In genomic region chr2:32537941-32538340, GRCm38 (mm10) we compare ENCODE assay signal across 9 mouse cellular contexts. TPM values are rescaled to one million over a fixed set of nuclear protein-coding genes. Genes with fewer than 3 reads are reported as not detected.
A peak's percentile ranks its signal among the peaks of the same experiment; 100 is the strongest.
DNase-seq lines count a peak whose midpoint lies in the region; ATAC-seq and TF ChIP-seq lines count a peak whose summit lies in the region.
"Had no signal": no experiment of that assay in that cellular context is flagged by ENCODE, and none has a peak within 500 bp of the region (broad histone marks: within the 10 kb centered on the region; RNA-seq: fewer than 3 reads in every experiment).

No protein-coding gene starts in this region.

- H3K4me2 ChIP-seq in lung, embryonic 16.5 days (ENCODE audit: low read depth, low read length), result peak overlapping the region; percentile 87
- H3K4me2 ChIP-seq in heart, embryonic 12.5 days, result peak overlapping the region; percentile 90
- H3K4me2 ChIP-seq in kidney, postnatal 0 days (ENCODE audit: low read length), result peak overlapping the region; percentile 86
- peak overlapping the region; percentile 74 for H3K4me2 ChIP-seq in neural tube, embryonic 15.5 days

- no peaks in the 10 kb centered on the region for H3K36me3 ChIP-seq in lung, embryonic 16.5 days (ENCODE audit: control insufficient read depth, insufficient read depth, low read length)
- no peaks in the 10 kb centered on the region for H3K36me3 ChIP-seq in heart, embryonic 12.5 days
- H3K36me3 ChIP-seq in kidney, postnatal 0 days (ENCODE audit: insufficient read depth, low read length), result 0 out of 2 replicates have a peak, but pooled peaks cover 2% of the 10 kb centered on the region
- H3K36me3 ChIP-seq in neural tube, embryonic 15.5 days, result no peaks in the 10 kb centered on the region

- H3K27ac ChIP-seq in lung, embryonic 16.5 days (ENCODE audit: low read length), result peak overlapping the region; percentile 98
- peak overlapping the region; percentile 86 for H3K27ac ChIP-seq in heart, embryonic 12.5 days (ENCODE audit: poor library complexity, severe bottlenecking)
- peak overlapping the region; percentile 98; the same call in 1 of the 2 replicates for H3K27ac ChIP-seq in kidney, postnatal 0 days
- no peak overlapping the region for H3K27ac ChIP-seq in neural tube, embryonic 15.5 days (replicated peaks)

- intact Hi-C loops in left cerebral cortex, postnatal 4 days (cut with DNase I), result no loop called here

- TF ChIP-seq CTCF in kidney, postnatal 0 days (IDR thresholded peaks at IDR 0.05; ENCODE audit: low read depth), result no peak

- no peaks in the 10 kb centered on the region for H3K27me3 ChIP-seq in lung, embryonic 16.5 days (ENCODE audit: control insufficient read depth, insufficient read depth, low read depth, low read length)
- H3K27me3 ChIP-seq in heart, embryonic 12.5 days (replicated peaks), result no peaks in the 10 kb centered on the region
- no peaks in the 10 kb centered on the region for H3K27me3 ChIP-seq in kidney, postnatal 0 days (ENCODE audit: insufficient read depth, low read length)
- H3K27me3 ChIP-seq in neural tube, embryonic 15.5 days (replicated peaks), result no peaks in the 10 kb centered on the region

- WGBS in lung, embryonic 16.5 days, result 41% methylated on average over 5 of the region's 5 CpGs
- WGBS in heart, embryonic 12.5 days, result 84% methylated on average over 5 of the region's 5 CpGs
- WGBS in kidney, postnatal 0 days, result 67% methylated on average over 5 of the region's 5 CpGs
- 73% methylated on average over 5 of the region's 5 CpGs for WGBS in neural tube, embryonic 15.5 days

- H3K4me1 ChIP-seq in lung, embryonic 16.5 days (replicated peaks; ENCODE audit: control insufficient read depth, insufficient read depth, low read length), result peaks cover 69% of the 10 kb centered on the region
- peaks cover 62% of the 10 kb centered on the region for H3K4me1 ChIP-seq in heart, embryonic 12.5 days (replicated peaks)
- H3K4me1 ChIP-seq in kidney, postnatal 0 days (replicated peaks; ENCODE audit: insufficient read depth, low read length), result peaks cover 27% of the 10 kb centered on the region
- H3K4me1 ChIP-seq in neural tube, embryonic 15.5 days, result peaks cover 76% of the 10 kb centered on the region

- H3K9me3 ChIP-seq in lung, embryonic 16.5 days (ENCODE audit: control insufficient read depth, low read length), result no peaks in the 10 kb centered on the region
- no peaks in the 10 kb centered on the region for H3K9me3 ChIP-seq in heart, embryonic 12.5 days (replicated peaks)
- no peaks in the 10 kb centered on the region for H3K9me3 ChIP-seq in kidney, postnatal 0 days (replicated peaks; ENCODE audit: low read length)
- no peaks in the 10 kb centered on the region for H3K9me3 ChIP-seq in neural tube, embryonic 15.5 days (replicated peaks)

- peak overlapping the region; percentile 87 for H3K4me3 ChIP-seq in lung, embryonic 16.5 days (ENCODE audit: low read length)
- peak overlapping the region; percentile 89 for H3K4me3 ChIP-seq in heart, embryonic 12.5 days
- no peak overlapping the region for H3K4me3 ChIP-seq in kidney, postnatal 0 days (replicated peaks; ENCODE audit: low read depth, low read length)
- peak overlapping the region; percentile 94 for H3K4me3 ChIP-seq in neural tube, embryonic 15.5 days (replicated peaks)

- no peak for DNase-seq in lung, postnatal 25 days (ENCODE audit: low spot score)
- no peak for DNase-seq in kidney, postnatal 0 days (ENCODE audit: low spot score)
- no peak for DNase-seq in left cerebral cortex, postnatal 4 days
- no peak for DNase-seq in left cerebral cortex, adult 18-20 months (ENCODE audit: low spot score in 2 of 2)

- peak overlapping the region; percentile 92 for H3K9ac ChIP-seq in lung, embryonic 16.5 days (ENCODE audit: low read length)
- H3K9ac ChIP-seq in heart, embryonic 12.5 days, result 0 out of 2 replicates have a peak overlapping the region, but pooled peaks have one; percentile 95
- no peak overlapping the region for H3K9ac ChIP-seq in kidney, postnatal 0 days (ENCODE audit: low read depth, low read length)
- H3K9ac ChIP-seq in neural tube, embryonic 15.5 days (replicated peaks), result peak overlapping the region; percentile 94; the same call in 1 of the 2 replicates

- no peak for ATAC-seq in lung, embryonic 16.5 days (ENCODE audit: low read depth)
- no peak for ATAC-seq in heart, embryonic 12.5 days (ENCODE audit: insufficient number of reproducible peaks, low FRiP score)
- no peak for ATAC-seq in kidney, postnatal 0 days (replicated peaks; ENCODE audit: low FRiP score, low read depth)
- no peak for ATAC-seq in neural tube, embryonic 15.5 days (ENCODE audit: low FRiP score)
- no peak for ATAC-seq in activated CD4-positive, CD25-positive, alpha-beta regulatory T cell, adult 4 months

RNA-seq across cellular contexts. Expression of gene Fam102a, which starts 2.8 kb away (rescaled TPM):
- 11.9 and 12.7 TPM in 2 replicates for polyA plus RNA-seq in lung, embryonic 16.5 days (2015; fragmentation: Nextera tagmentation; extraction: Ambion mirVana)
- 7.9 and 9.0 TPM in 2 replicates for polyA plus RNA-seq in heart, embryonic 12.5 days (2016; fragmentation: Nextera tagmentation; extraction: Ambion mirVana)
- 13.9 and 16.9 TPM in 2 replicates for polyA plus RNA-seq in kidney, postnatal 0 days (2015; fragmentation: Nextera tagmentation; extraction: Ambion mirVana)
- 6.7 and 7.0 TPM in 2 replicates for polyA plus RNA-seq in neural tube, embryonic 15.5 days (2015; fragmentation: Nextera tagmentation; extraction: Ambion mirVana)
- 10 to 100 TPM; 18.8 to 20.1 TPM for total RNA-seq in left cerebral cortex, postnatal 4 days (2021)
- 10 to 100 TPM; 67.3 to 68.4 TPM for total RNA-seq in left cerebral cortex, adult 18-20 months (2021)
- 10 to 100 TPM; 40.3 to 47.5 TPM for polyA plus RNA-seq in activated CD4-positive, CD25-positive, alpha-beta regulatory T cell, adult 4 months (2017; shearing (Covaris generic))

RNA-seq across cellular contexts. Expression of gene Dpm2, which starts 32.7 kb away (rescaled TPM):
- polyA plus RNA-seq in lung, embryonic 16.5 days (2015; fragmentation: Nextera tagmentation; extraction: Ambion mirVana), result 106 and 109 TPM in 2 replicates
- 68.0 and 71.5 TPM in 2 replicates for polyA plus RNA-seq in heart, embryonic 12.5 days (2016; fragmentation: Nextera tagmentation; extraction: Ambion mirVana)
- 105 and 110 TPM in 2 replicates for polyA plus RNA-seq in kidney, postnatal 0 days (2015; fragmentation: Nextera tagmentation; extraction: Ambion mirVana)
- polyA plus RNA-seq in neural tube, embryonic 15.5 days (2015; fragmentation: Nextera tagmentation; extraction: Ambion mirVana), result 141 and 147 TPM in 2 replicates
- total RNA-seq in left cerebral cortex, postnatal 4 days (2021), result 10 to 100 TPM; 74.3 to 76.8 TPM
- total RNA-seq in left cerebral cortex, adult 18-20 months (2021), result 10 to 100 TPM; 71.4 to 77.1 TPM
- polyA plus RNA-seq in activated CD4-positive, CD25-positive, alpha-beta regulatory T cell, adult 4 months (2017; shearing (Covaris generic)), result 100 to 1,000 TPM; 107 to 124 TPM

RNA-seq across cellular contexts. Expression of gene Pip5kl1, which starts 36.7 kb away (rescaled TPM):
- 0.15 and 0.34 TPM in 2 replicates for polyA plus RNA-seq in lung, embryonic 16.5 days (2015; fragmentation: Nextera tagmentation; extraction: Ambion mirVana)
- 0.23 and 0.33 TPM in 2 replicates for polyA plus RNA-seq in heart, embryonic 12.5 days (2016; fragmentation: Nextera tagmentation; extraction: Ambion mirVana)
- polyA plus RNA-seq in kidney, postnatal 0 days (2015; fragmentation: Nextera tagmentation; extraction: Ambion mirVana), result 0.42 and 0.61 TPM in 2 replicates
- 16.3 and 17.8 TPM in 2 replicates for polyA plus RNA-seq in neural tube, embryonic 15.5 days (2015; fragmentation: Nextera tagmentation; extraction: Ambion mirVana)
- total RNA-seq in left cerebral cortex, postnatal 4 days (2021), result 10 to 100 TPM in 1 of 2 experiments, 1 to 10 TPM in 1; 9.4 to 11.5 TPM
- 10 to 100 TPM in 1 of 2 experiments, 1 to 10 TPM in 1; 8.6 to 10.3 TPM for total RNA-seq in left cerebral cortex, adult 18-20 months (2021)
- not detected for polyA plus RNA-seq in activated CD4-positive, CD25-positive, alpha-beta regulatory T cell, adult 4 months (2017; shearing (Covaris generic))

RNA-seq across cellular contexts. Expression of gene 9430097D07Rik, which starts 37.5 kb away (rescaled TPM):
- not detected in 2 replicates for polyA plus RNA-seq in lung, embryonic 16.5 days (2015; fragmentation: Nextera tagmentation; extraction: Ambion mirVana)
- 0.18 and 0.24 TPM in 2 replicates for polyA plus RNA-seq in heart, embryonic 12.5 days (2016; fragmentation: Nextera tagmentation; extraction: Ambion mirVana)
- polyA plus RNA-seq in kidney, postnatal 0 days (2015; fragmentation: Nextera tagmentation; extraction: Ambion mirVana), result 0.08 TPM in 1 of 2 replicates, not detected in the other
- polyA plus RNA-seq in neural tube, embryonic 15.5 days (2015; fragmentation: Nextera tagmentation; extraction: Ambion mirVana), result 0.59 and 0.99 TPM in 2 replicates
- under 1 TPM; 0.62 to 0.84 TPM for total RNA-seq in left cerebral cortex, postnatal 4 days (2021)
- total RNA-seq in left cerebral cortex, adult 18-20 months (2021), result under 1 TPM; 0.79 to 0.82 TPM
- polyA plus RNA-seq in activated CD4-positive, CD25-positive, alpha-beta regulatory T cell, adult 4 months (2017; shearing (Covaris generic)), result not detected
- polyA plus RNA-seq: gonadal fat pad, adult 2 months had no signal

RNA-seq across cellular contexts. Expression of gene St6galnac4, which starts 49.0 kb away (rescaled TPM):
- polyA plus RNA-seq in lung, embryonic 16.5 days (2015; fragmentation: Nextera tagmentation; extraction: Ambion mirVana), result 26.0 and 28.1 TPM in 2 replicates
- 45.6 and 47.2 TPM in 2 replicates for polyA plus RNA-seq in heart, embryonic 12.5 days (2016; fragmentation: Nextera tagmentation; extraction: Ambion mirVana)
- polyA plus RNA-seq in kidney, postnatal 0 days (2015; fragmentation: Nextera tagmentation; extraction: Ambion mirVana), result 15.8 and 18.1 TPM in 2 replicates
- 43.9 and 44.6 TPM in 2 replicates for polyA plus RNA-seq in neural tube, embryonic 15.5 days (2015; fragmentation: Nextera tagmentation; extraction: Ambion mirVana)
- 10 to 100 TPM; 35.7 to 38.4 TPM for total RNA-seq in left cerebral cortex, postnatal 4 days (2021)
- 10 to 100 TPM; 40.6 TPM for total RNA-seq in left cerebral cortex, adult 18-20 months (2021)
- 10 to 100 TPM; 30.7 to 39.8 TPM for polyA plus RNA-seq in activated CD4-positive, CD25-positive, alpha-beta regulatory T cell, adult 4 months (2017; shearing (Covaris generic))

Comparison
In these comparisons a context has a peak if more than half of its experiments do, and no peak if none do; other contexts are left out.
1. RNA of gene Pip5kl1, which starts 36.7 kb away (polyA plus RNA-seq): 16.3 to 17.8 TPM in neural tube, embryonic 15.5 days; 0.42 to 0.61 TPM in kidney, postnatal 0 days, 0.15 to 0.34 TPM in lung, embryonic 16.5 days, 0.23 to 0.33 TPM in heart, embryonic 12.5 days and not detected in activated CD4-positive, CD25-positive, alpha-beta regulatory T cell, adult 4 months; every median in the first group is over 10 times any median in the second.
2. Peak in every context shown above with its lines, with median percentiles within 50 percentile points of each other: H3K4me2 ChIP-seq.